Mouse (Mus musculus) heart, embryonic 10.5 days (tissue): ENCODE measurements around the gene Dclre1c. TPM values are rescaled to one million over a fixed set of nuclear protein-coding genes. Genes with fewer than 3 reads are reported as not detected.
"Not testable (repeated sequence)": the region's sequence is repeated elsewhere in the genome, so short reads cannot be mapped to it uniquely, and the experiment has no call there.

Source experiments
- DNase-seq: peaks from one replicate; pipeline ENCODE4 v3.0.0-alpha.2; 2017; ENCODE audit warnings: low spot score
- H3K27ac ChIP-seq: fragments of 300-500 bp; sonication (generic); 2 replicates; pipeline ENCODE4 v1.5.1; 2016; ENCODE audit warnings: mild to moderate bottlenecking
- H3K27me3 ChIP-seq: fragments of 300-500 bp; sonication (generic); 2 replicates; pipeline ENCODE4 v1.6.1; 2016; ENCODE audit warnings: mild to moderate bottlenecking; ENCODE audit not compliant: poor library complexity, insufficient read depth, severe bottlenecking
- H3K36me3 ChIP-seq: fragments of 300-500 bp; sonication (generic); 2 replicates; pipeline ENCODE4 v1.6.1; 2016; ENCODE audit warnings: mild to moderate bottlenecking, moderate library complexity
- H3K4me1 ChIP-seq: fragments of 300-500 bp; sonication (generic); 2 replicates; pipeline ENCODE4 v1.6.1; 2016; ENCODE audit warnings: mild to moderate bottlenecking
- H3K4me3 ChIP-seq: fragments of 300-500 bp; sonication (generic); 2 replicates; pipeline ENCODE4 v1.5.1; 2016; ENCODE audit warnings: mild to moderate bottlenecking, moderate library complexity
- H3K9me3 ChIP-seq: fragments of 300-500 bp; sonication (generic); 2 replicates; pipeline ENCODE4 v1.6.1; 2016; ENCODE audit warnings: mild to moderate bottlenecking, moderate library complexity
- whole genome bisulfite sequencing: fragments of 180-500 bp; shearing (Covaris S2); methylation state at CpG from one replicate; pipeline ENCODE4 v1.1.7; 2016; 5-methylcytosine and 5-hydroxymethylcytosine counted together
- polyA plus RNA-seq: library from polyadenylated mRNA; unstranded; fragments of >200 nt; fragmentation: Nextera tagmentation; extraction: Ambion mirVana; gene quantifications from 2 replicates; pipeline ENCODE4 v1.2.1, GENCODE M21; 2016

Gene Dclre1c
- 6.3 and 6.7 TPM in 2 replicates for polyA plus RNA-seq

DNA sequence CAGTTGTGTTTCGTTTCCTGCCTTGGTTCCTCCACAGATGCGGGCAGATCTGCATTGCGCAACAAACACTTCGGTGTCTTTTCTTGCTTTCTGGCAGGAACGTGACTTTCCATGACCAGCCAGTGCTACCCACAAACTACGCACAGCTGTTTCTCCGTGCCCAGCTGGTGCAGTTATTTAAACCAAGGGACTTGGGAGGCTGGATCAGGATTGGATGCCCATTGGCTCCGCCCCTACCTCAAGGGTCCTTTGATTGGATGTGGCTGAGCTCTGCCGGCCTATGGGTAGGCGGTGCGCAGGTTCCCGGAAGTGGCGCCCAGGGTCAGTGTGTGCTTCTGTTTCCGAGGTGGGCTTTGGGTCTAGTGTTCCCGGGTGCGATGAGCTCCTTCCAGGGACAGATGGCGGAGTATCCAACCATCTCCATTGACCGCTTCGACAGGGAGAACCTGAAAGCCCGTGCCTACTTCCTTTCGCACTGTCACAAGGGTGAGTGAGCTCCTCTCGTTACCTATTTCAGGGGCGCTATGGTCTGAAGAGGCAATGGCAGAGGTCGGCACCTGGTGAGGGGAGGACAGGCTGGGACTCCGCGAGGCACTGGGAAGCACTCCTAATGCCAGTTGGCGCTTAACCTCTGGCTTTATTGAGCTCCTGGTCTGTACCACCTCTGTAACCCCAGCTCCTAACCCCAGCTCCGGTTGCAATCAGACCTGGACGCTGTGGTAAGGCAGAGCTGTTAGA lies at the start of gene Dclre1c:
Dclre1c (plus strand) TSS at position 291 of the 738 bp plus-strand sequence.
- Histone ChIP-seq H3K4me1 (peaks cover 8% of the 10 kb centered on the region; the same call in 1 of the 2 replicates), H3K27ac (peak within 1 kb of the TSS; percentile 78), H3K36me3 (no peaks in the 10 kb centered on the region), H3K4me3 (peak within 1 kb of the TSS; percentile 83), H3K9me3 (no peaks in the 10 kb centered on the region), H3K27me3 (no peaks in the 10 kb centered on the region)
- 2% methylated on average over 29 of the region's 29 CpGs for WGBS
- peak; percentile 97 for DNase-seq

DNA sequence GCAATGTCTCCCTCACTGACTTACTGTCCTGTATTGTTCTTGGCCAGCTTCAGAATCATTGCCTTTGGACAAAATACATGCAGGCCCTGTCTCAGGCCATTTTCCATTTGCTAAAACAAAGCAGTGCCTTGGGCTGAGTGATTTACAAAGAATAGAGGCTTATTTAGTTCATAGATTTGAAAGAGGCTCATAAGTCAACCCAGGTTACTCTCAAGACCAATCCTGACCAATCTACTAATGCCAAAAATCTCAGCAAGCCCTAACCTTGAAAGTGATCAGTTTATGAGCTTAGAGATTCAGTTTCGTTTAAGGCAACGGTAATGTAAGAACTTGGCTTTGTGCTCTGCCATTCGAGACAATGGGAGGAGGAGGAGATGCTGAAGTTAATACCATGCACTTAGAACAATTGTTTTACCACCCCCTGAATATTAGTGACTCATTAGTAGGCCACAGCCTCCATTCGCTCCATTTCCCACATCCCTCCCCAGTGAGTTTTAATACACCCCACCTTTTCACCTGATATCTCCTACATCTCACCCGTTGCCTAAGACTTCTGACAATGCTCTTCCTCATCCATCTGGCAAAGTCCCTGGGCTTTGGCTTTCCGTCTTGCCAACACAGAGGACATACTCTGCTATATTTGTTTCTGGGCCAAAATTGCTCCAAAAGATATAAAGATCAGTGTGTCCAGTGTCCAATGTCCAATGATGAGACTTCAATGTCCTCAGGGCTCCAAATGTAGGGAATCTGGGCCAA lies 36.6 kb upstream of the Dclre1c start:
- no peaks in the 10 kb centered on the region for H3K27me3 ChIP-seq
- H3K9me3 ChIP-seq: no peaks in the 10 kb centered on the region
- H3K27ac ChIP-seq: no peak overlapping the region
- WGBS: 86% methylated on average over 6 of the region's 6 CpGs
- no peak overlapping the region for H3K4me3 ChIP-seq
- H3K36me3 ChIP-seq: no peaks in the 10 kb centered on the region
- DNase-seq: no peak
- no peaks in the 10 kb centered on the region for H3K4me1 ChIP-seq

DNA sequence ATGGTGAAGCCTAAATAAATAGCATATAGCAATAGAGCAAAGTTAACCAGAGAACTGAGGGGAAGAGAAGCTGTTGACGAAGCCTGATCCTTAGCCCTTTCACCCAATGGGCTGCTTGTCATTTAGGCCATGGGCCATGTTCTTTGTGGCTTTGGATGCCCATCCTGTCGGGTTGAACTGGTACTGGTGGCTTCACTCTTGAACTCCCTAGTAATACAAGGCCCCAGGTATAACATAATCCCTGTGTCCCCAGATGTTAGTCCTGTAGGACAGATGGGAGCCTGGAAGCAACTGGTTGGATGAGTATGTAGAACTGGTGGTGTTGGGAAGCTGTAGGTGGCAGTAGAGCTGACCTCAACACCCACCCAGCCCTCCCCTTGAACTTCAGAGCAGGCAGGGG lies 32.0 kb upstream of the Dclre1c start:
- Histone ChIP-seq H3K9me3 (no peaks in the 10 kb centered on the region), H3K27ac (no peak overlapping the region), H3K36me3 (no peaks in the 10 kb centered on the region), H3K4me3 (no peak overlapping the region), H3K27me3 (no peaks in the 10 kb centered on the region), H3K4me1 (no peaks in the 10 kb centered on the region)
- DNase-seq: no peak
- 69% methylated on average over 2 of the region's 2 CpGs for WGBS

DNA sequence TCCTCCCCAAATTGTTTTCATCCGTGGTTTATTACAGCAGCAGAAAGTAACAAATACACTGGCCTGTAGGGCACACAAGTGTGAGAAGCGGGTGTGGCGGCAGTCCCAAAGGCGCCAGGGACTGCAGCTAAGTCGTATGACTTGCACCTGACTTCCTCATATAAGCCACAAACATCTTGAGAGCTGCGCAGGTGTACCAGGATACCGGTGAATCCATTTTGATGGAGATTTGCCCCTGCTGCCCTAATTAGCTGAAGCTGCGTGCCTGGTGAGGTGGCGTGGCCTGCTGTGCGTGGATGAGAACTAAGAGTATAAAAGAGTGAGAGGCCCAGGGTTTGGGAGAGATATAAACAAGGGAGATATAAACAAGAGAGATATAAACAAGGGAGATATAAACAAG lies 26.8 kb upstream of the Dclre1c start, which contains the start of gene Olah:
Olah (minus strand) TSS at position 101 of the 400 bp plus-strand sequence.
- H3K4me3 ChIP-seq, H3K9me3 ChIP-seq, H3K27me3 ChIP-seq, H3K27ac ChIP-seq, H3K4me1 ChIP-seq, H3K36me3 ChIP-seq, DNase-seq: not testable (repeated sequence)
- 63% methylated on average over 10 of the region's 10 CpGs for WGBS

DNA sequence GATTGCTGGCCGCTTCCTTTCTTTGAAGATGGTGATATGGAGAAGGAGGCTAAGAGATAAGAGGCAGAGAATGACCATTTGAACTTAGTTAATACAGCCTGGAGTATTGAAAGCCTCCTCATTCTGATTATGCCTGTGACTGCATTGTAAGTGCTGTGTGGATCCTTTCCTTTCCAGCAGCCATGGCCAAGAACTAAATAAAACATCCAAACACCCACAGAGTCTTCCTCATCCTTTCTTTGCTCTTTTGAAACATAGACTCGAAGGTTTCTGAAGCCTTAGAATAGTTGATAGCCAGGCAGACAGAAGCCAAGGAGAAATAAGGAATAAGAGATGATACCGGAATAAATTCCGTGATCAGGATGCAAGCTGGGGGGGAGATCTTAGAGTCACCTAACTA lies 17.9 kb upstream of the Dclre1c start:
- no peak for DNase-seq
- Histone ChIP-seq H3K9me3 (no peaks in the 10 kb centered on the region), H3K36me3 (no peaks in the 10 kb centered on the region), H3K27ac (no peak overlapping the region), H3K4me1 (no peaks in the 10 kb centered on the region), H3K27me3 (no peaks in the 10 kb centered on the region), H3K4me3 (no peak overlapping the region)
- 66% methylated on average over 4 of the region's 4 CpGs for WGBS

DNA sequence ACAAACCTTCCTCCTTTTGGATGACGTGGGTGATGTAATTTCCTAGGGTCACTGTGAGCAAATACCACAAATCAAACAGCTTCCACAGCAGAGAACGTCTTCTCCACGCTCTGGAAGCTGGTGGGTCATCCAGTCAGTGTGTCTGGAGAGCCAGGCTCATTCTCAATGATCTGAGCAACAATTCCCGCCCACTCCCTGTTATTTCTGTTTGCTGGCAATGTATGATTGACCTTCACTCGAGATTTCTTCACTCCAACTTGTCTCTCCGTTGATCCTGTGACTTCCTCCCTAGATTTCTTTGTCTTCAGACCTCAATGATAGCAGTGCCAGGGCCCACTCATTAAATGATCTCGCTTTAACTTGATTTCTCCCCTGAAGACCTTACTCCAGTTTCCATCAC lies 16.2 kb upstream of the Dclre1c start:
- Histone ChIP-seq H3K4me1 (no peaks in the 10 kb centered on the region), H3K27ac (no peak overlapping the region), H3K36me3 (no peaks in the 10 kb centered on the region), H3K4me3 (no peak overlapping the region), H3K27me3 (no peaks in the 10 kb centered on the region), H3K9me3 (no peaks in the 10 kb centered on the region)
- WGBS: 78% methylated on average over 7 of the region's 7 CpGs
- DNase-seq: no peak

DNA sequence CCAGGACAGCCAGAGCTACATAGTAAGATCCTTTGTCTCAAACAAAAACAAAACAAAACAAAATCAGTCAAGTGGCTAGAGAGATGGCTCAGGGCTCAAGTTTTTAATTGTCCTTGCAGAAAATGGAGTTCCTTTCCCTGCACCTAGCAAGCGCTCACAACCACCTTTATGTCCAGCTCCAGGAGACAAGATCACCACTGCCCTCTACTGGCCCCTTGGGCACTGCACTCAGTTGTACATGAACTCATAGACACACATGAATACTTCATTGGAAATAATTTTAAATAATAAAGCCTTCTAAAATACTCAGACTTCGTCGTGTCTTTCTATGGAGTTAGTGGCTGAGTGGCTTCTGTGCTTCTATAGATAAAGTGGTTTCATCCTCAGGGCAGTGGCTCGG lies 9.7 kb upstream of the Dclre1c start:
- Histone ChIP-seq H3K27ac (no peak overlapping the region), H3K36me3 (no peaks in the 10 kb centered on the region), H3K9me3 (no peaks in the 10 kb centered on the region), H3K27me3 (peaks cover 9% of the 10 kb centered on the region; the same call in 1 of the 2 replicates), H3K4me3 (no peak overlapping the region), H3K4me1 (no peaks in the 10 kb centered on the region)
- WGBS: 37% methylated on average over 4 of the region's 4 CpGs
- DNase-seq: no peak

DNA sequence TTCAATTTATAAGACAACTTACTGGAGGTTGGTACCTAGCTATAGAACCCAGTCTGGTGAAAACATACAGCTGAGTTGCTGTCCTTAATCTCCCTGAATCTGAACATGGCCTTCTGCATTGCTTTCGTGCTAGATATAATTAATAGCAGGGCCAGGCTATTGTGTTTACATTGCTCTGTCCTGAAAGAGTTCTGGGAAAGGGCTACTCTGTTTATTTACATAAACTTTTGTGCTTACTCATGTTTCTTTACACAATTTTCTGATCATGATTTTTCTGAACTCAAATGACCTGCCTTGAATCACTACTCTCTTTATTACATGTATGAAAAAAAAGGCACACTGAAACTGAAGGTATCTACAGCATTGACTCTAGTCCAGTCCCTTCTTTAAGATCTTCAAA lies 8.3 kb upstream of the Dclre1c start:
- Histone ChIP-seq H3K4me3 (no peak overlapping the region), H3K4me1 (no peaks in the 10 kb centered on the region), H3K27me3 (peaks cover 9% of the 10 kb centered on the region; the same call in 1 of the 2 replicates), H3K9me3 (no peaks in the 10 kb centered on the region), H3K27ac (no peak overlapping the region), H3K36me3 (no peaks in the 10 kb centered on the region)
- 78% methylated on average over 1 of the region's 1 CpGs for WGBS
- DNase-seq: no peak

DNA sequence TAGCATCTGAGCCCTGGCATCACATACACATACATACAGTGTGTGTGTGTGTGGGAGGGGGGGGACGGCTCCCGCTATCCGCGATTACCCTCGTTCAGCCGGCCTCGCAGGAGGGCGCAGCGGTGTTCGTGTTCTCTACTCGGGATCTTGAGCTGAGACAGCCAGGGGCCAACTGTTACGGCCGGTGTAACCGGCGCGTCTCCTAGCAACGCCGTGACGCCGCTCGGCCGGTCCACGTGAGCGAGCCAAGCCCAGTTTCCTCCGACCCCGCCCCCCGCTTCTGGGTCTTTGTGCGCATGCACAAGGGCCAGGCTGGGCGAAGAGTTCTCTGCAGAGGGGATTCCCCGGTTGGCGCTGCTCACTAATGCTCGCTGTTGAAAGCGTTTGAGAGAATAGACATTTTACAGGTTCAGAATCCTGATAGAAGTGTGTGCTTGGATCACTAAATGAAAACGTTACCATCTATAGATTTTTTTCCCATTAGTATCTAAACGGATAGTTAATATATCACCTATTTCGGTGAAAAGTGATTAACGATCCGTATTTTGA lies 5.0 kb upstream of the Dclre1c start:
- 3% methylated on average over 38 of the region's 38 CpGs for WGBS
- H3K4me1 ChIP-seq: no peaks in the 10 kb centered on the region
- no peaks in the 10 kb centered on the region for H3K36me3 ChIP-seq
- H3K27ac ChIP-seq: no peak overlapping the region
- H3K9me3 ChIP-seq: no peaks in the 10 kb centered on the region
- H3K27me3 ChIP-seq: peaks cover 9% of the 10 kb centered on the region; the same call in 1 of the 2 replicates
- peak; percentile 97 for DNase-seq
- H3K4me3 ChIP-seq: peak overlapping the region; percentile 64

DNA sequence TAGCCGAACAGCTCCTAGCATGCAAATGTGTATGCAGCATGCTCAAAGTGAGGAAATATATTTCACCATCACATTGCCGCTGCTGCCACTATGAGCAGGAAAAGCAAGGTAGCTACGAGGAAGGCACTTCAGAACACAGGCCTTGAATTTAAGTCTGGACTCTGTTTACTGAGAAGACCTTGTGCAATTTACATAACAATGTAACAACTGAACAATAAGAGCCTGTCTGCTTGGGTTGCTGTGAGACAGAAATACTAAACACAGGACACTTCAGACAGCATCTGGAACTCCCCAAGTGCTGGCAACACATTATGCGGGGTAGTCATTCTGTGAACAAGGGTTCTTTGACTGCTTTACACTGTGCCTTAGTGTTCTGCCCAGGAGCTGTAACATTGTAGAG lies 3.8 kb upstream of the Dclre1c start:
- no peak for DNase-seq
- Histone ChIP-seq H3K36me3 (no peaks in the 10 kb centered on the region), H3K9me3 (no peaks in the 10 kb centered on the region), H3K4me1 (peaks cover 8% of the 10 kb centered on the region; the same call in 1 of the 2 replicates), H3K27ac (no peak overlapping the region), H3K27me3 (peaks cover 9% of the 10 kb centered on the region; the same call in 1 of the 2 replicates), H3K4me3 (no peak overlapping the region)
- WGBS: 73% methylated on average over 4 of the region's 4 CpGs

DNA sequence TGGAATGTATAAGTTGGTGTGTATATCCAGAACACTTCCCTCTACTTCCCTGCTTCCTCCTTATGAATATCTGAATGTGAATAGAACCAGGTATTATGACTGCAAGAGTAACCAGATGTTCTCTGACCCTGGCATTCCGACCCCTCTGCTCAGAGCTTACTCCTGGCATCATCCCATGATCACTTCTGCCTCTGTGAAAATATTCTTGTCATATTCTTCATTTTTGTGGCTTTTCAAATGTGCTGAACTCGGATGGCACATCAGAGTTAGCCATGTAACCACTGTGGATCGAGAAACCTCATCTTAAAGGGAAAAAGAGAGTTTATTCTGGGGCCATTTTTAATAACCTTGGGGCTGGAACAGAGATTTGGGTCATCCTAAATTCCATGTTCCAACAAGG lies 1.4 kb upstream of the Dclre1c start, which contains the start of gene Meig1:
Meig1 (minus strand) TSS at position 101 of the 400 bp plus-strand sequence.
- WGBS: 66% methylated on average over 3 of the region's 3 CpGs
- DNase-seq: no peak
- Histone ChIP-seq H3K36me3 (no peaks in the 10 kb centered on the region), H3K27me3 (peaks cover 9% of the 10 kb centered on the region; the same call in 1 of the 2 replicates), H3K9me3 (no peaks in the 10 kb centered on the region), H3K4me3 (peak within 1 kb of the TSS; percentile 83; the same call in 1 of the 2 replicates), H3K27ac (no peak within 1 kb of the TSS), H3K4me1 (peaks cover 8% of the 10 kb centered on the region; the same call in 1 of the 2 replicates)

DNA sequence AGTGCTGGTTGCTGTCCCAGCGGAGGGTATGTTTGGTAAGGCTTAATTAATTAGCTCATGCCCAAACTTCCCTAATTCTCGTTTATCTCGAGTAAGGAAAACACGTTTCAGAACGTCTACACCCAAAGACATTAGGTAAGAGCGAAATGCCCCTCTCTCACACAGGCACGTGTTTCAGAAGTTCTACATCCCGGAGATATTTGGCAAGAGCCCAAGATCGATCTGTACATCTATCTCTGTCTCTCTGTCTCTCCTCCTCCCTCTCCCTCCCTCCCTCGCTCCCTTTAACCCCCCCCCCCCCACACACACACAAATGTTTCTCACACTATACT lies 614 bp downstream of the Dclre1c start:
- no peaks in the 10 kb centered on the region for H3K36me3 ChIP-seq
- H3K27me3 ChIP-seq: no peaks in the 10 kb centered on the region
- H3K27ac ChIP-seq: peak overlapping the region; percentile 78
- WGBS: 12% methylated on average over 9 of the region's 10 CpGs
- no peak for DNase-seq
- H3K4me3 ChIP-seq: peak overlapping the region; percentile 83
- peaks cover 8% of the 10 kb centered on the region; the same call in 1 of the 2 replicates for H3K4me1 ChIP-seq
- H3K9me3 ChIP-seq: no peaks in the 10 kb centered on the region

DNA sequence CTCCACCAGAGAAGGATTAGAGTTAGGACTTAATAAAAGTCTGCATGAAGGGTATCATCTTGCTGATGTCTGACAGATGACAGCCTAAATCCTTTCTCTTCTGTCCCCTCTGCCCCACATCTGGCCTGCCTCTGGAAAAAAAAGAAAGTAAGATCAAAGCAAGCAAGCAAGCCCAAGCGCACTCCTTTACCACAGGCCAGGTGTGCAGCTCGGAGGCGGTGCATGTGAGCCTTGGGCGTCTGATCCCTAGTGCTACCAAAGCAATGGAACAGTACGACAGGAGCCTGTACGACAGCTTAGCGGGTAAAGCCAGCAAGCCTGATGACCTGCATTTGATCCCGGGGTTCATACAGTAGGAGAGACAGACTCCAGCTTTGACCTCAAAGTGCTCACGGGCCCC lies 7.0 kb downstream of the Dclre1c start:
- Histone ChIP-seq H3K36me3 (no peaks in the 10 kb centered on the region), H3K27ac (no peak overlapping the region), H3K27me3 (no peaks in the 10 kb centered on the region), H3K4me3 (no peak overlapping the region), H3K4me1 (no peaks in the 10 kb centered on the region), H3K9me3 (no peaks in the 10 kb centered on the region)
- DNase-seq: no peak
- 83% methylated on average over 9 of the region's 9 CpGs for WGBS
